Mouse (Mus musculus) right cerebral cortex, postnatal 36 days (tissue): ENCODE data around the gene Wbp4.
"Not testable (repeated sequence)": the region's sequence is repeated elsewhere in the genome, so short reads cannot be mapped to it uniquely, and the experiment has no call there.

ENCODE experiments used
- DNase-seq, 2 experiments: peaks; one replicate each; pipeline ENCODE4 v3.0.0; 2022; ENCODE audit warnings: low spot score in 2 of 2, mixed read lengths in 1 of 2

Gene Wbp4

GRCm38 (mm10) chr14:79481339-79482151 lies at the start of gene Wbp4:
Gene Wbp4 (minus strand): TSS chr14:79481520.
- peak; percentile 92 for DNase-seq

- no peak for DNase-seq
Observed at GRCm38 (mm10) chr14:79530761-79531160, 49.4 kb upstream of the Wbp4 start.

GRCm38 (mm10) chr14:79529581-79530554 lies 48.5 kb upstream of the Wbp4 start:
- DNase-seq = no peak

- DNase-seq = no peak
Observed at GRCm38 (mm10) chr14:79527704-79528103, 46.4 kb upstream of the Wbp4 start.

- not testable (repeated sequence) for DNase-seq
Observed at GRCm38 (mm10) chr14:79526106-79526505, 44.8 kb upstream of the Wbp4 start.

GRCm38 (mm10) chr14:79522387-79522786 lies 41.1 kb upstream of the Wbp4 start:
- no peak for DNase-seq

- no peak for DNase-seq
Observed at GRCm38 (mm10) chr14:79521471-79522117, 40.3 kb upstream of the Wbp4 start.

GRCm38 (mm10) chr14:79521056-79521455 lies 39.7 kb upstream of the Wbp4 start:
- no peak for DNase-seq

GRCm38 (mm10) chr14:79520612-79521011 lies 39.3 kb upstream of the Wbp4 start:
- DNase-seq = no peak

- DNase-seq = no peak
Observed at GRCm38 (mm10) chr14:79519663-79519975, 38.3 kb upstream of the Wbp4 start.

GRCm38 (mm10) chr14:79518761-79519662 lies 37.7 kb upstream of the Wbp4 start:
- no peak for DNase-seq

GRCm38 (mm10) chr14:79518123-79518522 lies 36.8 kb upstream of the Wbp4 start:
- no peak for DNase-seq

GRCm38 (mm10) chr14:79517185-79517740 lies 35.9 kb upstream of the Wbp4 start:
- no peak for DNase-seq

GRCm38 (mm10) chr14:79516751-79517150 lies 35.4 kb upstream of the Wbp4 start:
- no peak for DNase-seq

GRCm38 (mm10) chr14:79516243-79516610 lies 34.9 kb upstream of the Wbp4 start:
- no peak for DNase-seq

GRCm38 (mm10) chr14:79515511-79516242 lies 34.4 kb upstream of the Wbp4 start:
- no peak for DNase-seq

GRCm38 (mm10) chr14:79515100-79515499 lies 33.8 kb upstream of the Wbp4 start:
- no peak for DNase-seq

GRCm38 (mm10) chr14:79513951-79514350 lies 32.6 kb upstream of the Wbp4 start:
- DNase-seq = no peak

- DNase-seq = no peak
Observed at GRCm38 (mm10) chr14:79511521-79511920, 30.2 kb upstream of the Wbp4 start.

- no peak for DNase-seq
Observed at GRCm38 (mm10) chr14:79508662-79509305, 27.5 kb upstream of the Wbp4 start.
